In genomic region chr17:15820146-15820545, GRCm38 (mm10) we compare ENCODE assay signal across 13 mouse cellular contexts. TPM values are rescaled to one million over a fixed set of nuclear protein-coding genes. Genes with fewer than 3 reads are reported as not detected.
DNase-seq lines count a peak whose midpoint lies in the region; ATAC-seq and TF ChIP-seq lines count a peak whose summit lies in the region.
"Had no signal": no experiment of that assay in that cellular context is flagged by ENCODE, and none has a peak within 500 bp of the region (broad histone marks: within the 10 kb centered on the region; RNA-seq: fewer than 3 reads in every experiment).

No protein-coding gene starts in this region.

- H3K9me3 ChIP-seq in hindbrain, embryonic 12.5 days (replicated peaks) = no peaks in the 10 kb centered on the region
- H3K9me3 ChIP-seq in hindbrain, postnatal 0 days (ENCODE audit: low read length) = no peaks in the 10 kb centered on the region
- no peaks in the 10 kb centered on the region for H3K9me3 ChIP-seq in limb, embryonic 15.5 days
- H3K9me3 ChIP-seq: embryonic facial prominence, embryonic 15.5 days; midbrain, embryonic 12.5 days had no signal

- no peak for TF ChIP-seq CTCF in hindbrain, postnatal 0 days (IDR thresholded peaks at IDR 0.05; ENCODE audit: low read depth)

- 56% methylated on average over 6 of the region's 6 CpGs for WGBS in hindbrain, embryonic 12.5 days
- WGBS in hindbrain, postnatal 0 days = 47% methylated on average over 6 of the region's 6 CpGs
- 16% methylated on average over 6 of the region's 6 CpGs for WGBS in limb, embryonic 15.5 days

- no peak for ATAC-seq in hindbrain, embryonic 12.5 days (ENCODE audit: low FRiP score)
- ATAC-seq in hindbrain, postnatal 0 days = no peak
- no peak for ATAC-seq in limb, embryonic 15.5 days (ENCODE audit: insufficient number of reproducible peaks, low FRiP score, low TSS enrichment, low read depth)

- H3K9ac ChIP-seq in hindbrain, embryonic 12.5 days = no peak overlapping the region
- no peak overlapping the region for H3K9ac ChIP-seq in hindbrain, postnatal 0 days (replicated peaks; ENCODE audit: low read length)
- H3K9ac ChIP-seq in limb, embryonic 15.5 days = no peak overlapping the region
- H3K9ac ChIP-seq: embryonic facial prominence, embryonic 15.5 days; midbrain, embryonic 12.5 days had no signal

- H3K4me3 ChIP-seq in hindbrain, embryonic 12.5 days = no peak overlapping the region
- no peak overlapping the region for H3K4me3 ChIP-seq in hindbrain, postnatal 0 days (ENCODE audit: low read length)
- peak overlapping the region; percentile 24 for H3K4me3 ChIP-seq in brown adipose tissue, adult 24 weeks (ENCODE audit: insufficient read depth, low read depth, low read length)
- no peak overlapping the region for H3K4me3 ChIP-seq in limb, embryonic 15.5 days
- H3K4me3 ChIP-seq: embryonic facial prominence, embryonic 15.5 days; midbrain, embryonic 12.5 days had no signal

- DNase-seq in hindbrain, postnatal 0 days (ENCODE audit: low spot score) = no peak
- peak; percentile 31 for DNase-seq in 3T3-L1 (ENCODE audit: low read depth, low spot score)
- no peak for DNase-seq in ovary, postnatal 14 days (ENCODE audit: low spot score)
- no peak for DNase-seq in adrenal gland, postnatal 36 days
- DNase-seq: adrenal gland, postnatal 25 days; cerebellum, adult 11-12 months; kidney, adult 18-20 months; thymus, adult 18-20 months had no signal

- no peaks in the 10 kb centered on the region for H3K27me3 ChIP-seq in hindbrain, embryonic 12.5 days
- no peaks in the 10 kb centered on the region for H3K27me3 ChIP-seq in hindbrain, postnatal 0 days (ENCODE audit: insufficient read depth, low read length)
- no peaks in the 10 kb centered on the region for H3K27me3 ChIP-seq in limb, embryonic 15.5 days
- H3K27me3 ChIP-seq: embryonic facial prominence, embryonic 15.5 days; midbrain, embryonic 12.5 days had no signal

- H3K27ac ChIP-seq in hindbrain, embryonic 12.5 days = no peak overlapping the region
- no peak overlapping the region for H3K27ac ChIP-seq in hindbrain, postnatal 0 days
- peak overlapping the region; percentile 87 for H3K27ac ChIP-seq in brown adipose tissue, adult 24 weeks (replicated peaks; ENCODE audit: low read depth, low read length)
- H3K27ac ChIP-seq in limb, embryonic 15.5 days = no peak overlapping the region
- H3K27ac ChIP-seq: embryonic facial prominence, embryonic 15.5 days; midbrain, embryonic 12.5 days had no signal

- peak overlapping the region; percentile 24 for H3K4me2 ChIP-seq in hindbrain, embryonic 12.5 days (replicated peaks)
- H3K4me2 ChIP-seq in hindbrain, postnatal 0 days (ENCODE audit: low read depth, low read length) = no peak overlapping the region
- H3K4me2 ChIP-seq in limb, embryonic 15.5 days = 0 out of 2 replicates have a peak overlapping the region, but pooled peaks have one; percentile 1
- H3K4me2 ChIP-seq: embryonic facial prominence, embryonic 15.5 days had no signal

- peaks cover 66% of the 10 kb centered on the region for H3K4me1 ChIP-seq in hindbrain, embryonic 12.5 days
- peaks cover 3% of the 10 kb centered on the region; the same call in 1 of the 2 replicates for H3K4me1 ChIP-seq in hindbrain, postnatal 0 days (ENCODE audit: insufficient read depth, low read length)
- H3K4me1 ChIP-seq in brown adipose tissue, adult 24 weeks (ENCODE audit: control insufficient read depth, insufficient read depth, insufficient read length, low read length) = peaks cover 28% of the 10 kb centered on the region
- H3K4me1 ChIP-seq in limb, embryonic 15.5 days = peaks cover 50% of the 10 kb centered on the region

- H3K36me3 ChIP-seq in hindbrain, embryonic 12.5 days = peaks cover 39% of the 10 kb centered on the region
- H3K36me3 ChIP-seq in hindbrain, postnatal 0 days (ENCODE audit: insufficient read depth, low read length) = peaks cover 3% of the 10 kb centered on the region; the same call in 1 of the 2 replicates
- peaks cover 14% of the 10 kb centered on the region for H3K36me3 ChIP-seq in limb, embryonic 15.5 days

RNA-seq across cellular contexts. Expression of gene Rgmb, which starts 10.7 kb away (rescaled TPM):
- polyA plus RNA-seq in hindbrain, embryonic 12.5 days (2016; fragmentation: Nextera tagmentation; extraction: Ambion mirVana) = 140 and 156 TPM in 2 replicates
- total RNA-seq in hindbrain, postnatal 0 days (2014; rRNA removed) = 131 and 145 TPM in 2 replicates
- 50.6 and 52.8 TPM in 2 replicates for polyA plus RNA-seq in hindbrain, postnatal 0 days (2015; fragmentation: Nextera tagmentation; extraction: Ambion mirVana)
- polyA plus RNA-seq in brown adipose tissue, adult 24 weeks (2012; ENCODE audit: insufficient read depth, insufficient read length, missing spikeins) = 8.0 and 8.6 TPM in 2 replicates
- 20.5 and 21.8 TPM in 2 replicates for polyA plus RNA-seq in limb, embryonic 15.5 days (2015; fragmentation: Nextera tagmentation; extraction: Ambion mirVana)
- total RNA-seq in adrenal gland, postnatal 36 days (2021) = 10 to 100 TPM; 16.0 to 19.3 TPM
